Mouse (Mus musculus) heart, embryonic 13.5 days (tissue): ENCODE measurements at regions not wholly inside any gene's neighbourhood (a gene's known extent, or its start where the extent isn't known, plus 50 kb on each side); places are given as distances from the start of the nearest gene placed in this dataset.

Experiments
- ATAC-seq: fragments of 200-750 bp; cut with Nextera tagmentation; 2 replicates; pipeline ENCODE4 v1.8.0; 2017; ENCODE audit warnings: moderate TSS enrichment; ENCODE audit not compliant: insufficient number of reproducible peaks, low FRiP score, low TSS enrichment; ENCODE audit errors: extremely low read depth
- H3K27ac ChIP-seq: fragments of 300-500 bp; sonication (generic); replicated peaks from 2 replicates; pipeline ENCODE4 v1.5.1; 2015; ENCODE audit warnings: moderate library complexity, mild to moderate bottlenecking, inconsistent platforms
- H3K27me3 ChIP-seq: fragments of 300-500 bp; sonication (generic); replicated peaks from 2 replicates; pipeline ENCODE4 v1.6.1; 2015; ENCODE audit warnings: mild to moderate bottlenecking, inconsistent platforms
- H3K36me3 ChIP-seq: fragments of 300-500 bp; sonication (generic); 2 replicates; pipeline ENCODE4 v1.6.1; 2015; ENCODE audit warnings: mild to moderate bottlenecking, inconsistent platforms
- H3K4me1 ChIP-seq: fragments of 300-500 bp; sonication (generic); 2 replicates; pipeline ENCODE4 v1.6.1; 2015; ENCODE audit warnings: inconsistent platforms
- H3K4me2 ChIP-seq: fragments of 300-500 bp; sonication (generic); 2 replicates; pipeline ENCODE4 v1.6.1; 2015; ENCODE audit warnings: inconsistent platforms, mild to moderate bottlenecking, moderate library complexity
- H3K4me3 ChIP-seq: fragments of 300-500 bp; sonication (generic); 2 replicates; pipeline ENCODE4 v1.5.1; 2015; ENCODE audit warnings: moderate library complexity, mild to moderate bottlenecking, inconsistent platforms
- H3K9ac ChIP-seq: fragments of 300-500 bp; sonication (generic); 2 replicates; pipeline ENCODE4 v1.6.1; 2015; ENCODE audit warnings: inconsistent platforms, mild to moderate bottlenecking, moderate library complexity
- H3K9me3 ChIP-seq: fragments of 300-500 bp; sonication (generic); 2 replicates; pipeline ENCODE4 v1.6.1; 2016; ENCODE audit warnings: inconsistent platforms
- WGBS: fragments of 180-500 bp; shearing (Covaris S2); methylation state at CpG from one replicate; pipeline ENCODE4 v1.1.7; 2015; ENCODE audit warnings: mixed read lengths; 5-methylcytosine and 5-hydroxymethylcytosine counted together

DNA sequence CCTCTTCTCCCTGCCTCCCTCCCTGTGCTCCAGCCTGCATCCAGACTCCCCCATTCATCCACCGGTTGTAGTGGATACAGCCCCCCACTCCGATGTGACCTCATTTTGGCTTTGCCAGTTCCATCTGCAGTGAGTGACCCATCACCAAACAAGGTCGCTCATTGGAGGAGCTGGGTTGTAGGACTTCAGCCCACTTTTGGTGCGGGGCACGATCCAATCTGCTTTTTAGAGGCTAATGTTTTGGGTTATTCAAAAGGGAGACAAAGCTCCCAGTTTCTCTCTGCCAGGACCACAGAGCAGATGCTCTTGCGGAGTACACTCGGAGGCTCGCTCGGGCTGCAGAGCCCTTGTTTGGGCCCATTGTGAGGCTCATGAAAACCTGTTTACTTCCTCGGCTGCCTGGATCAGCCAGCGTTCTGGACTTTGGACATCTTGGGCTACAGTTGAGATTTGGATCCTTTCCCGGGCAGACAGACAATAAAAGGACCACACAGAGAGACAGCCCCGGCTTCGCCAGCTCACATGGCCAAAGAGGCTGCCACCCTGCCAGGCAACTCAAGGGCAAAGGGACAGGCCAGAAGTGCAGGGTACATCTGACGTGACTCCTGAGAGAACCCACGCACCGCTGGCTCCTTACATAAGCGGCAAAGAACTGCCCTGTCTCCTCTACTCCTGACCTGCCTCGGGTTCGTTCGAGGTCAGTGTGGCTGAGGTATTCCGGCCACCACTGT, 86.3 kb upstream of the Spaca7 start:
- no peak; the same call in 1 of the 2 replicates for ATAC-seq
- Histone ChIP-seq H3K4me3 (no peak overlapping the region), H3K36me3 (no peaks in the 10 kb centered on the region), H3K9ac (no peak overlapping the region), H3K9me3 (no peaks in the 10 kb centered on the region), H3K4me1 (peaks cover 3% of the 10 kb centered on the region), H3K27ac (no peak overlapping the region), H3K4me2 (no peak overlapping the region), H3K27me3 (peaks cover 76% of the 10 kb centered on the region)
- WGBS: 69% methylated on average over 22 of the region's 22 CpGs

DNA sequence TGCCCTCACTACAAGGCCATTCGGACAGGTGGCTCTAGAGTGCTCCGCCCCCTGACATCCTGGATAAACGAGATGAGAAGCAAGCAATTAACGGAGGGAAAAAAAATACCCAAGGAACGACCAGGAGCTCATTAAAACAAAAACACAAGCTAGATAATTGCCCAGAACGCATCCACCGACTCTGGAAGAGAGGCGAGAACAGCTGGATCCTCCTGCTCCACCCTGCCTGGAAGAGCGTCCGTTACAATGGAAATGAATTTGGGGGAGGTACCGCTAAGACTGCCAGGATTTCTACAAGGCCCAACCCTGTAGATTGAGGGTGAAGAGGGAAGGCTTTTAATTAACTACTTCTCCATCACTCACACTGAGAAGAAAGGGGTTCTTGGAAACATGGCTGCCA, 85.6 kb upstream of the Spaca7 start:
- WGBS: 42% methylated on average over 11 of the region's 11 CpGs

DNA sequence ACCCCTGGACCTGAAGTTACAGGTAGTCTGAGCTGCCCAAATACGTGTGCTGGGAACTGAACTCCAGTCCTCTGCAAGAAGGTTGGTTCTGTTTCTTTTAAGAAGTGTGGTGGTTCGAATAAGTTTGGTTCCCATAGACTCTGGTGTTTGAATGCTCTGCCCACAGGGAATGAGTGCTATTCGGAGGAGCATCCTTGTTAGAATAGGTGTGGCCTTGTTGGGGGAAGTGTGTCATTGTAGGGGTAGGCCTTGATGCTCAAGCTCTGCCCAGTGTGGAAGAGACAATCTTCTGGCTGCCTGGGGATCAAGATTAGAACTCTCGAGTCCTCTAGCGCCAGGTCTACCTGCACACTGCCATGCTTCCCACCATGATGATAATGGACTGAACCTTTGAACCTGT, 83.6 kb upstream of the Spaca7 start:
- Histone ChIP-seq H3K27ac (no peak overlapping the region), H3K4me1 (peaks cover 7% of the 10 kb centered on the region), H3K4me3 (no peak overlapping the region), H3K27me3 (peaks cover 74% of the 10 kb centered on the region), H3K4me2 (no peak overlapping the region), H3K36me3 (no peaks in the 10 kb centered on the region), H3K9me3 (no peaks in the 10 kb centered on the region), H3K9ac (no peak overlapping the region)
- 73% methylated on average over 5 of the region's 5 CpGs for WGBS
- no peak for ATAC-seq

More for the DNA sequence above, 85.6 kb upstream of the Spaca7 start:
- H3K27ac ChIP-seq: no peak overlapping the region
- H3K4me2 ChIP-seq: no peak overlapping the region
- ATAC-seq: no peak
- H3K36me3 ChIP-seq: no peaks in the 10 kb centered on the region
- H3K9ac ChIP-seq: no peak overlapping the region
- peaks cover 70% of the 10 kb centered on the region for H3K27me3 ChIP-seq
- H3K9me3 ChIP-seq: no peaks in the 10 kb centered on the region
- H3K4me1 ChIP-seq: peaks cover 7% of the 10 kb centered on the region
- no peak overlapping the region for H3K4me3 ChIP-seq

- Histone ChIP-seq H3K9me3 (no peaks in the 10 kb centered on the region), H3K4me1 (peaks cover 7% of the 10 kb centered on the region), H3K36me3 (no peaks in the 10 kb centered on the region), H3K27me3 (peaks cover 74% of the 10 kb centered on the region), H3K9ac (no peak overlapping the region), H3K4me2 (no peak overlapping the region), H3K27ac (no peak overlapping the region), H3K4me3 (no peak overlapping the region)
- 46% methylated on average over 6 of the region's 6 CpGs for WGBS
- ATAC-seq: no peak
These were observed 81.4 kb upstream of the Spaca7 start for GRCm38 (mm10) chr8:12491472-12491871.

DNA sequence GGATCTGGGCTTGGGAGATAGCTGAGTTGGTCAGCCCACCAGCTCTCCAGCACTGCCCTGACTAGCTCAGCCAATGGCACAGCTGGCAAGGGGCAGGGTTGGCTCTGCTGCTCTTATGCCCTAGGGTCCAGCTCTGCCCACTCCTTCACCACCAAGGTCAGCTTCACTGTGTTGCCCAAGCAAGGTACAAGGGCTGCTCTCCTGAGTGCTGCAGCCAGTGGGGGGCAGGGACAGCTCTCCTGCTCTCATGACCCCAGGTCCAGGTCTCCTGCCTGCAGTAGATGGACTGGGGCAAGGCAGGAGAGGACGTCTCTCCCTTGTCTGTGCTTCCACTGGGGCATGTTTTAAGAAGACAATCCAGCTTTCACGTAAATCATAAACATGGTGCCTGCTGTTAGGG, 80.4 kb upstream of the Spaca7 start:
- peaks cover 74% of the 10 kb centered on the region for H3K27me3 ChIP-seq
- WGBS: 62% methylated on average over 2 of the region's 2 CpGs
- H3K9ac ChIP-seq: no peak overlapping the region
- H3K9me3 ChIP-seq: no peaks in the 10 kb centered on the region
- peaks cover 7% of the 10 kb centered on the region for H3K4me1 ChIP-seq
- no peak overlapping the region for H3K4me2 ChIP-seq
- H3K4me3 ChIP-seq: no peak overlapping the region
- no peak for ATAC-seq
- no peak overlapping the region for H3K27ac ChIP-seq
- no peaks in the 10 kb centered on the region for H3K36me3 ChIP-seq

DNA sequence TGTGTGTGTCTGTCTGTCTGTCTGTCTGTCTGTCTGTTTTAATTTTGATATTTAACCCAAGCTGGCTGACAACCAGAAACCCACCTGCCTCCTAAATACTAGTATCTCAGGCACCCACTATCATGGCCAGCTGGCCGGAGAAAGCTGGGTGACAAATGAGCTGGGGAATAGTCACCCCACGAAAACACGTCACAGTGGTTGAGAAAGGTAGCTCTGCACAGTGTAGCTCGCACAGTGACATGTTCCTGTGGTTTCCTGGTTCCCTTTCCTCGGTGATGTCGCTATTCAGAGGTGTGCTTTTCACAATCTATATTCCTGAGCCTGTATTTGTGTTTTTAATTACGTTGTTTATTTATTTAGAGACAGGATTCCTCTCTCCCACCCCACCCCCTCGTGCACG, 78.3 kb upstream of the Spaca7 start:
- no peak for ATAC-seq
- no peak overlapping the region for H3K4me2 ChIP-seq
- no peak overlapping the region for H3K4me3 ChIP-seq
- WGBS: 61% methylated on average over 9 of the region's 9 CpGs
- H3K27me3 ChIP-seq: peaks cover 80% of the 10 kb centered on the region
- H3K27ac ChIP-seq: no peak overlapping the region
- H3K9ac ChIP-seq: no peak overlapping the region
- peaks cover 7% of the 10 kb centered on the region for H3K4me1 ChIP-seq
- H3K36me3 ChIP-seq: no peaks in the 10 kb centered on the region
- no peaks in the 10 kb centered on the region for H3K9me3 ChIP-seq

- Histone ChIP-seq H3K27me3 (peaks cover 98% of the 10 kb centered on the region), H3K4me3 (no peak overlapping the region), H3K9me3 (no peaks in the 10 kb centered on the region), H3K4me2 (no peak overlapping the region), H3K27ac (no peak overlapping the region), H3K36me3 (no peaks in the 10 kb centered on the region), H3K4me1 (peaks cover 7% of the 10 kb centered on the region), H3K9ac (no peak overlapping the region)
- 10% methylated on average over 6 of the region's 6 CpGs for WGBS
- ATAC-seq: no peak
These were observed 75.4 kb upstream of the Spaca7 start for GRCm38 (mm10) chr8:12497420-12497819.

DNA sequence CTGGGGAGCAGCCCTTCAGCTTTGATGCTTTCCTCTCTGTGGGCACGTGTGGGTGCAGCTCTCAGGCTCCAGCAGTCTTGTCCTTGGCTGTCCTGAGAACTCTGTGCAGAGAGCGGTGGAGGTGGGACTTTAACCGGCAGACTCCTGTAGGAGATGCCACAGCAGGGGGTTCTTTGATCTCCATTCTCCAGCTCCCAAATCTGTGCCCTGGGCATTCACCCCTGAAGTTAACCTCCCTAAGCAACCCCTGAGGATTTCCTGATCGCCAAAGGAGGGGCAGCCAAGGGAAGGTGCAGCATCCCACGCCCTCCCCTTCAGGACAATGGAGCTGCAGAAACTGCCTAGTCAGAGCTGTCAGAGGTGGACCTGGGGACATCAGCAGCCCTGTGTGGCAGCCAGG, 73.2 kb upstream of the Spaca7 start:
- Histone ChIP-seq H3K9ac (no peak overlapping the region), H3K9me3 (no peaks in the 10 kb centered on the region), H3K36me3 (no peaks in the 10 kb centered on the region), H3K4me1 (peaks cover 13% of the 10 kb centered on the region), H3K4me3 (no peak overlapping the region), H3K4me2 (no peak overlapping the region), H3K27me3 (peaks cover 96% of the 10 kb centered on the region), H3K27ac (no peak overlapping the region)
- ATAC-seq: no peak
- 14% methylated on average over 5 of the region's 5 CpGs for WGBS

GRCm38 (mm10) chr8:12500291-12500690, 72.5 kb upstream of the Spaca7 start:
- no peak for ATAC-seq
- H3K36me3 ChIP-seq: no peaks in the 10 kb centered on the region
- H3K4me2 ChIP-seq: no peak overlapping the region
- peaks cover 13% of the 10 kb centered on the region for H3K4me1 ChIP-seq
- H3K4me3 ChIP-seq: no peak overlapping the region
- H3K27me3 ChIP-seq: peaks cover 96% of the 10 kb centered on the region
- no peaks in the 10 kb centered on the region for H3K9me3 ChIP-seq
- 55% methylated on average over 3 of the region's 3 CpGs for WGBS
- no peak overlapping the region for H3K27ac ChIP-seq
- H3K9ac ChIP-seq: no peak overlapping the region

- H3K27ac ChIP-seq: no peak overlapping the region
- peak overlapping the region; percentile 46 for H3K4me3 ChIP-seq
- H3K9ac ChIP-seq: no peak overlapping the region
- no peaks in the 10 kb centered on the region for H3K36me3 ChIP-seq
- 5% methylated on average over 11 of the region's 11 CpGs for WGBS
- peaks cover 96% of the 10 kb centered on the region for H3K27me3 ChIP-seq
- H3K4me1 ChIP-seq: peaks cover 13% of the 10 kb centered on the region
- no peak for ATAC-seq
- no peaks in the 10 kb centered on the region for H3K9me3 ChIP-seq
- H3K4me2 ChIP-seq: peak overlapping the region; percentile 73
These were observed 71.0 kb upstream of the Spaca7 start for GRCm38 (mm10) chr8:12501824-12502223.

- ATAC-seq: no peak
- H3K9ac ChIP-seq: no peak overlapping the region
- under 1% methylated on average over 22 of the region's 22 CpGs for WGBS
- H3K27me3 ChIP-seq: peaks cover 96% of the 10 kb centered on the region
- H3K36me3 ChIP-seq: no peaks in the 10 kb centered on the region
- H3K4me3 ChIP-seq: peak overlapping the region; percentile 46
- H3K9me3 ChIP-seq: no peaks in the 10 kb centered on the region
- peaks cover 13% of the 10 kb centered on the region for H3K4me1 ChIP-seq
- H3K4me2 ChIP-seq: peak overlapping the region; percentile 73
- H3K27ac ChIP-seq: no peak overlapping the region
These were observed 70.5 kb upstream of the Spaca7 start for GRCm38 (mm10) chr8:12502321-12502775.

- 9% methylated on average over 6 of the region's 6 CpGs for WGBS
- no peaks in the 10 kb centered on the region for H3K36me3 ChIP-seq
- H3K27ac ChIP-seq: no peak overlapping the region
- H3K27me3 ChIP-seq: peaks cover 94% of the 10 kb centered on the region
- peak overlapping the region; percentile 73 for H3K4me2 ChIP-seq
- peaks cover 13% of the 10 kb centered on the region for H3K4me1 ChIP-seq
- ATAC-seq: no peak
- H3K9ac ChIP-seq: no peak overlapping the region
- H3K4me3 ChIP-seq: peak overlapping the region; percentile 46
- no peaks in the 10 kb centered on the region for H3K9me3 ChIP-seq
These were observed 70.0 kb upstream of the Spaca7 start for GRCm38 (mm10) chr8:12502856-12503255.
